Mouse (Mus musculus) forebrain, embryonic 15.5 days (tissue): ENCODE measurements around the gene Timp2. TPM values are rescaled to one million over a fixed set of nuclear protein-coding genes. Genes with fewer than 3 reads are reported as not detected.
A peak's percentile ranks its signal among the peaks of the same experiment; 100 is the strongest.

Experiments
- ATAC-seq: fragments of 200-750 bp; cut with Nextera tagmentation; replicated peaks from 2 replicates; pipeline ENCODE4 v1.8.0; 2017; ENCODE audit warnings: mild to moderate bottlenecking, moderate TSS enrichment, moderate library complexity
- H3K27ac ChIP-seq: fragments of 300-500 bp; sonication (generic); replicated peaks from 2 replicates; pipeline ENCODE4 v1.5.1; 2015; ENCODE audit warnings: mild to moderate bottlenecking, inconsistent platforms
- H3K27me3 ChIP-seq: fragments of 300-500 bp; sonication (generic); 2 replicates; pipeline ENCODE4 v1.6.1; 2015; ENCODE audit warnings: inconsistent platforms
- H3K36me3 ChIP-seq: fragments of 300-500 bp; sonication (generic); 2 replicates; pipeline ENCODE4 v1.6.1; 2015; ENCODE audit warnings: mild to moderate bottlenecking, inconsistent platforms
- H3K4me1 ChIP-seq: fragments of 300-500 bp; sonication (generic); 2 replicates; pipeline ENCODE4 v1.6.1; 2015; ENCODE audit warnings: inconsistent platforms
- H3K4me2 ChIP-seq: fragments of 300-500 bp; sonication (generic); replicated peaks from 2 replicates; pipeline ENCODE4 v1.6.1; 2015; ENCODE audit warnings: mild to moderate bottlenecking, inconsistent platforms
- H3K4me3 ChIP-seq: fragments of 300-500 bp; sonication (generic); 2 replicates; pipeline ENCODE4 v1.5.1; 2015; ENCODE audit warnings: mild to moderate bottlenecking, inconsistent platforms
- H3K9ac ChIP-seq: fragments of 300-500 bp; sonication (generic); replicated peaks from 2 replicates; pipeline ENCODE4 v1.6.1; 2015; ENCODE audit warnings: mild to moderate bottlenecking, inconsistent platforms
- H3K9me3 ChIP-seq: fragments of 300-500 bp; sonication (generic); 2 replicates; pipeline ENCODE4 v1.6.1; 2016; ENCODE audit warnings: inconsistent platforms
- WGBS: fragments of 180-500 bp; shearing (Covaris S2); methylation state at CpG from one replicate; pipeline ENCODE4 v1.1.7; 2015; ENCODE audit warnings: mixed read lengths; 5-methylcytosine and 5-hydroxymethylcytosine counted together
- polyA plus RNA-seq: library from polyadenylated mRNA; unstranded; fragments of >200 nt; fragmentation: Nextera tagmentation; extraction: Ambion mirVana; gene quantifications from 2 replicates; pipeline ENCODE4 v1.2.1, GENCODE M21; 2015

Gene Timp2
- polyA plus RNA-seq = 69.4 and 75.2 TPM in 2 replicates

GRCm38 (mm10) chr11:118355640-118356039 is at the start of gene Timp2:
Timp2 (minus strand) TSS chr11:118355740.
- peaks cover 44% of the 10 kb centered on the region for H3K4me1 ChIP-seq
- peak within 1 kb of the TSS; percentile 90 for H3K9ac ChIP-seq
- no peaks in the 10 kb centered on the region for H3K36me3 ChIP-seq
- H3K4me3 ChIP-seq = peak within 1 kb of the TSS; percentile 88
- WGBS = 23% methylated on average over 6 of the region's 6 CpGs
- H3K27me3 ChIP-seq = no peaks in the 10 kb centered on the region
- H3K9me3 ChIP-seq = no peaks in the 10 kb centered on the region
- no peak; the same call in 1 of the 2 replicates for ATAC-seq
- H3K4me2 ChIP-seq = peak within 1 kb of the TSS; percentile 86
- peak within 1 kb of the TSS; percentile 94 for H3K27ac ChIP-seq

GRCm38 (mm10) chr11:118405311-118405710 is 49.8 kb upstream of the Timp2 start:
- Histone ChIP-seq H3K9me3 (no peaks in the 10 kb centered on the region), H3K27me3 (no peaks in the 10 kb centered on the region), H3K4me3 (no peak overlapping the region), H3K27ac (no peak overlapping the region), H3K4me1 (peaks cover 4% of the 10 kb centered on the region; the same call in 1 of the 2 replicates), H3K4me2 (no peak overlapping the region), H3K9ac (no peak overlapping the region), H3K36me3 (peaks cover 24% of the 10 kb centered on the region)
- WGBS = 96% methylated on average over 8 of the region's 8 CpGs
- ATAC-seq = no peak

- Histone ChIP-seq H3K4me1 (peaks cover 4% of the 10 kb centered on the region; the same call in 1 of the 2 replicates), H3K9ac (no peak overlapping the region), H3K4me3 (no peak overlapping the region), H3K27ac (no peak overlapping the region), H3K27me3 (no peaks in the 10 kb centered on the region), H3K4me2 (no peak overlapping the region), H3K9me3 (no peaks in the 10 kb centered on the region), H3K36me3 (peaks cover 20% of the 10 kb centered on the region)
- no peak for ATAC-seq
- WGBS = 85% methylated on average over 6 of the region's 6 CpGs
Measured at GRCm38 (mm10) chr11:118403951-118404899, 48.7 kb upstream of the Timp2 start.

GRCm38 (mm10) chr11:118403183-118403582 is 47.6 kb upstream of the Timp2 start:
- Histone ChIP-seq H3K9me3 (no peaks in the 10 kb centered on the region), H3K4me1 (peaks cover 4% of the 10 kb centered on the region; the same call in 1 of the 2 replicates), H3K27ac (no peak overlapping the region), H3K9ac (no peak overlapping the region), H3K27me3 (no peaks in the 10 kb centered on the region), H3K4me3 (no peak overlapping the region), H3K36me3 (peaks cover 20% of the 10 kb centered on the region), H3K4me2 (no peak overlapping the region)
- ATAC-seq = no peak
- 92% methylated on average over 2 of the region's 2 CpGs for WGBS

GRCm38 (mm10) chr11:118401760-118402280 is 46.3 kb upstream of the Timp2 start, which contains the start of gene Lgals3bp:
Lgals3bp (minus strand) TSS chr11:118402092.
- Histone ChIP-seq H3K9ac (no peak within 1 kb of the TSS), H3K4me2 (no peak within 1 kb of the TSS), H3K4me3 (no peak within 1 kb of the TSS), H3K27me3 (no peaks in the 10 kb centered on the region), H3K4me1 (peaks cover 4% of the 10 kb centered on the region; the same call in 1 of the 2 replicates), H3K27ac (no peak within 1 kb of the TSS), H3K9me3 (no peaks in the 10 kb centered on the region), H3K36me3 (peaks cover 13% of the 10 kb centered on the region)
- ATAC-seq = no peak
- WGBS = 55% methylated on average over 7 of the region's 7 CpGs

- Histone ChIP-seq H3K36me3 (0 out of 2 replicates have a peak, but pooled peaks cover 8% of the 10 kb centered on the region), H3K4me3 (no peak overlapping the region), H3K9ac (no peak overlapping the region), H3K9me3 (no peaks in the 10 kb centered on the region), H3K4me1 (no peaks in the 10 kb centered on the region), H3K27me3 (no peaks in the 10 kb centered on the region), H3K4me2 (no peak overlapping the region), H3K27ac (no peak overlapping the region)
- 83% methylated on average over 4 of the region's 4 CpGs for WGBS
- no peak for ATAC-seq
Measured at GRCm38 (mm10) chr11:118401195-118401594, 45.7 kb upstream of the Timp2 start.

GRCm38 (mm10) chr11:118400566-118400936 is 45.0 kb upstream of the Timp2 start:
- ATAC-seq = no peak
- H3K9me3 ChIP-seq = no peaks in the 10 kb centered on the region
- no peak overlapping the region for H3K9ac ChIP-seq
- H3K36me3 ChIP-seq = 0 out of 2 replicates have a peak, but pooled peaks cover 2% of the 10 kb centered on the region
- H3K27me3 ChIP-seq = no peaks in the 10 kb centered on the region
- H3K27ac ChIP-seq = no peak overlapping the region
- H3K4me1 ChIP-seq = no peaks in the 10 kb centered on the region
- WGBS = 52% methylated on average over 6 of the region's 6 CpGs
- H3K4me3 ChIP-seq = no peak overlapping the region
- H3K4me2 ChIP-seq = no peak overlapping the region

GRCm38 (mm10) chr11:118399891-118400565 is 44.5 kb upstream of the Timp2 start:
- H3K4me1 ChIP-seq = no peaks in the 10 kb centered on the region
- H3K36me3 ChIP-seq = no peaks in the 10 kb centered on the region
- no peak overlapping the region for H3K4me3 ChIP-seq
- H3K9me3 ChIP-seq = no peaks in the 10 kb centered on the region
- ATAC-seq = no peak
- WGBS = 80% methylated on average over 5 of the region's 5 CpGs
- no peak overlapping the region for H3K9ac ChIP-seq
- H3K27me3 ChIP-seq = no peaks in the 10 kb centered on the region
- H3K27ac ChIP-seq = no peak overlapping the region
- H3K4me2 ChIP-seq = no peak overlapping the region

GRCm38 (mm10) chr11:118397806-118398530 is 42.4 kb upstream of the Timp2 start:
- Histone ChIP-seq H3K27ac (no peak overlapping the region), H3K4me3 (no peak overlapping the region), H3K4me2 (no peak overlapping the region), H3K27me3 (no peaks in the 10 kb centered on the region), H3K4me1 (no peaks in the 10 kb centered on the region), H3K36me3 (no peaks in the 10 kb centered on the region), H3K9me3 (no peaks in the 10 kb centered on the region), H3K9ac (no peak overlapping the region)
- no peak for ATAC-seq
- 92% methylated on average over 26 of the region's 26 CpGs for WGBS

GRCm38 (mm10) chr11:118394538-118394937 is 39.0 kb upstream of the Timp2 start:
- Histone ChIP-seq H3K9me3 (no peaks in the 10 kb centered on the region), H3K36me3 (no peaks in the 10 kb centered on the region), H3K27ac (no peak overlapping the region), H3K4me1 (no peaks in the 10 kb centered on the region), H3K4me2 (no peak overlapping the region), H3K4me3 (no peak overlapping the region), H3K9ac (no peak overlapping the region), H3K27me3 (no peaks in the 10 kb centered on the region)
- no peak for ATAC-seq
- WGBS = 62% methylated on average over 6 of the region's 6 CpGs

GRCm38 (mm10) chr11:118393991-118394390 is 38.5 kb upstream of the Timp2 start:
- ATAC-seq = no peak
- no peak overlapping the region for H3K27ac ChIP-seq
- no peaks in the 10 kb centered on the region for H3K27me3 ChIP-seq
- no peaks in the 10 kb centered on the region for H3K36me3 ChIP-seq
- no peaks in the 10 kb centered on the region for H3K4me1 ChIP-seq
- H3K4me2 ChIP-seq = no peak overlapping the region
- no peaks in the 10 kb centered on the region for H3K9me3 ChIP-seq
- H3K9ac ChIP-seq = no peak overlapping the region
- 68% methylated on average over 5 of the region's 5 CpGs for WGBS
- no peak overlapping the region for H3K4me3 ChIP-seq
